Mouse (Mus musculus): ENCODE measurements around the gene Rapgef1.

DNA sequence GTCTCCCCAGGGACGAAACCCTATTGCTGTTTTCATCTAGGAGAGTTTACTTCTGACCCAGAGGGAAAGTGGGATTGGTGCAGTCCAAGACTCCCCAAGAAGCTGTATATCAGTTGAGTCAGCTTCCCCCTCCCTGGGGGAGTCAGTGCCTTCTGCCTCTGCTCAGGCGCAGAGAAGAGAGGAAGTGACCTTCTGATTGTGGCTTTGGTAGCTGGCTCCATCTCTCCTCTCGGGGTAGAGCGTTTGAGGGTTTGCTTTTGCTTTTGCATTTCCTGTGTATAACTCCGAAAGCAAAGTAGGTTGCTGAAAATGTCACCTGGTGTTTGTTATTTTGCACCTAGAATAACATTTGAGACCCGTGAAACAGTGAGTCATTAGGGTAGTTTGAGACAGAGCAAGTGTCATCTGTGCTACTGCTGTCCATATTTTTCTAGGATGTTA is 42.3 kb downstream of the Rapgef1 start:
- TF ChIP-seq CTCF (IDR thresholded peaks at IDR 0.05; ENCODE audit: extremely low read depth, insufficient read depth, low read length) (no peak), POLR2A (IDR thresholded peaks at IDR 0.05; ENCODE audit: extremely low read depth, insufficient read depth, low read length) (no peak)

All from cortical plate, adult 2 months (tissue).